Mouse (Mus musculus) ovary, adult 18-20 months (tissue): ENCODE measurements around the gene Clybl.

Experiments
- DNase-seq: peaks from one replicate; pipeline ENCODE4 v3.0.0; 2022; ENCODE audit warnings: low spot score, mixed read lengths

Clybl gene

DNA sequence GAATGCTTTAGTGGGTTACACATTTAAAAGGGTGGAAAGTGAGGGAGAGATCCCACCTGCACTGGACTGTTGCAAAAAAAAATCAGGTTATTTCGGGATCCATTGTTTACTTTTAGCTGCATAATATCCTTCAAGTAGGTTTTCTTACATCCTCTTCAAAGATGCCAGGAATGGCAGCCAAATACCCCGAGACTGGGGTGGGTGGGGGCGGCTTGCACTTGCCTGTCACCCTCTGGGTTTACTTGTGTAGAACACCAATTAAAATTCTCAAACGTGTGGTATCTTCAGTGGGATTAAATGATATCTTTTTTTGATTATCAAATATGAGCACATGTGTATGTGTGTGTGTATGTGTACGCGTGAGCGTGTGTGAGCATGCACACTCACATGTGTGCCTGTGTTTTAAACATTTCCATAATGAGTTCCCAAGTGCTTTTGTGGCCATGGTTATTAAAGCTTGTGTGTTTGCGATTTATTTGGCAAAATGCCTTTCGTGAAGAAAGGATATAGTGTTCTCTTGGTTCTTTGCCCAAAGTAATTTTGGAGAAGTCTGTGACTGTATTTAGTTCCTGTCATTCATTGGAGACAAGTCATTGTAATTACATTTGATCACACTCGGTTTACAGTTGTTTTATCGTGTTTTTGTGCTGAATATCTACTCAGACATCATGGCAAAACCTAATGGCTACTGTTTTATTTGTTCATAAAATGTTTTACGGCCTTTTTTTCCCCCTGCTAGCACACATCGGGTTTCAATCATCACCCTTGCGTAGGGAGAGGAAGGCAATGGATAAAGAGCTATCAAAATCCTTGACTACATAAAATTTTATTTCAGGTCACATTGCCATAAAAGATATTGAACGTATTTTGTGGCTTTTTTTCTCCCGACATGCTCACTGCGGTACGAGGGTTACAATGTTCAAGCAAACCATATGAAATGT lies 65.7 kb downstream of the Clybl start:
- no peak for DNase-seq

DNA sequence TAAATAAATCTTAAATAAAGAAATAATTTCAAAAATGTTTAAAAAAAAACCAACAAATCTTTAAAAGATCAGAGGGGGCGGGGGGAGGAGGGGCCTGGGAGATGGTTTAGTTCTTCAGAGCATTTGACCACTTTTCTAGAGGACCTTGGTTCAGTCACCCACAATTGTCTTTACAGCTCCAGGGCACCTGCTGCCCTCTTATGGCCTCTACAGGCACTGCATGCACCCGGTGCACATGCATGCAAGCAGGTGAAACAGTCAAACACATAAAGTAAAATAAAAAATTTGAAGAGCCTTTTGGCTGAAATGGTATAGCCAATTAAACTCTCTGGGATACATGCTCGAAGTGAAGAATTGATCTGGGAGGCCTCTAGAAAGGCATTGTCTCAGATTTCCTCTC lies 67.6 kb downstream of the Clybl start:
- DNase-seq = no peak

DNA sequence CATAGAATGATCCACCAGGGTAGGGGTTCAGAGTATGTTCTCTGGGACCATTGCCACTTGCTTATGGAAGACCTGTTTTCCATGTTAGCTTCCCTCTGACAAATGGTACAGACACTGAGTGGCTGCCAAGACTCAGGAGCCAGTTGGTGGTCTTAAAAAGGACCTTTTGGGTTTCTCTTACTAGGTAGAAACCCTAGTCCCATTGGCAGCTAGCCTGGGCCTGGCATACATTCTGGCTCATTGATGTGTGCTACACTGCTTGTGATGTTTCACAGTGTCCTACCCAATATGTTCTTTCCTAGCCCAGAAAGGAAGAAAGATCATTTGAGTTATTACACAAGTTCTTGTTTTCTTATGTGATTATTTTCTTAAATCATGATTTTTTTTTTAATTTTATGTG lies 69.8 kb downstream of the Clybl start:
- no peak for DNase-seq

DNA sequence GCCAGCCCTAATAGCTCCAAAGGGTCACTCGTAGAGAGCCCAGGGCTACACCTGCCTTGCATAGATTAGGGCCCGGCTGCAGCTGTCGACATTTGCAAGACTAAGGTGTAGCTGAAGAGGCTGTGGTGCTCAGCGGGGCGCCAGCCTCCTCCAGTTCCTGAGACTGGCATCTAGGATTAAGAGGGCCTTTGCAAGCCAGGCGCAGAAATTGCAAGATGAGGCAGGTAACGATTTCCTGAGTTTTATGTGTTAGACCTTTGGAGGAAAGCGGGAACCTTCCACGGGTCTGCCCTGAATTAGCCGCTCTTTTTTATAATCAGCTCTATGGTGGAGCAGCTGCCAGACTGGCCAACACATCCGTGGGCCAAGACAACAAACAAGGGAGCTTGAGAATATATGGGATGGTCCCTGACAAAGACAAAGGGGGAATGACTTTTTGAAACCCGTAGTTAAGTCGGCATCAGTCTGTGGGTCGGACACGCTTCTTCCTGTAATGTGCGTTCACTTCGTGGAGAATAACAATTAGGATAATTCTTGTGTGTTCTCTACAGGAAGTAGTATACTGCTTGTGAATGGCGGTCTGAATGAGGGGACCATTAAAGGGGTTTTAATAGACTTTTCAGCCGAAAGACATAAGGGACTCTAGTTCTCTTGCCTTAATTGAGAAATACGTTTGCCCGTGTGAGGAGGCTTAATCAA lies 74.2 kb downstream of the Clybl start:
- no peak for DNase-seq

DNA sequence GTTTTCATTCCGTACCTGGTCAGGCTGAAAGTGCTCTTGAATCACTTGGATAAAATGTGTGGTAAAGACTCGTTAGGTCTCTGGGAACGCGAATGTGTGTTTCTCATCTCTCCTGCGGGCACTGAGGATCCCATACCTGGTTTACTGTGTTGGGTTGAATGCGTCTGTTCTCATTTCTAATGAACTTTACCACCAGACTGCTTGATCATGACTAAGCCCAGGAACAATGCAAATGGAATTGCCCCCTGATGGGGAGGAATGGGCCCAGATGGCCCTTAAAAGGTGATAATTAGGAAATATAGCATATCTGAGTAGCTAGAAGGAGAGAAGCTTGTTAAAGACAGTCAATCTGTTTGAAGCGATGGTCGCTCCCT lies 74.7 kb downstream of the Clybl start:
- no peak for DNase-seq

DNA sequence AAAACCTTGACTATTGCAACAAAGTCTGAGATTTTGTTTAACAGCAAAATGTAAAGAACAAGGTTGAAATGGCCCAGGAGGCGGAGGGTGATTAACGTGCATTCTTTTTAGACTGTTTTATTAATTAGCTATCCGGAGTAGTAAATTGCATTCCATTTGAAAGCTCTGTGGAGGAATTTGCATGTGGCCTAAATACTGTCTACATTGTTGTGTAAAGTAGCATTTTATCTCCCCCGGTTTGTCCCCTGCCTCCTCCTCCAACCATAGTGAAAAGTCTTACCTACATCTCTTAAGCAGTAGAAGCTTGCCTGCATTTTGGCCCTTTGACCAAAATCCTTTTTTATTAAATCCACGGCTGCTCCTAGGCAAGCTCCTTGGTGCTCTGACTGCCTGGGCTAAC lies 76.8 kb downstream of the Clybl start:
- no peak for DNase-seq

DNA sequence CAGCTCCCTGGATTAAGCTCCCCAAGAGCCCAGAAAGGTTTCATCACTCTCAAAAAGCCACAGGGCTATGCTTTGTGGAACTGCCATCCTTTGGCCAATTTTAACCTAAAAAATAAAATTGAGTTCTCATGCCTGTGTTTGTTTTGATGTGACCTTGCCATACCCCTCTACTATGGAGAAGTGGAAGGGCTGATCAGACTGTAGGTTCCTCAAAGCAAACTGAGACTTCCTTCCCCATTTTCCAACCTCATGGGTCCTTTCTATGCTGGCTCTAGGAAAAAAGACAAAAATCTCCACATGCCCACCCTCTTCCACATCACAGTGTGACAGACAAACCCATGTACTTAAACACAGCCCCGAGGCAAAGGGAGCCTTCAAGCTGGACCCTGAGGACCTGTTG lies 79.7 kb downstream of the Clybl start:
- no peak for DNase-seq

DNA sequence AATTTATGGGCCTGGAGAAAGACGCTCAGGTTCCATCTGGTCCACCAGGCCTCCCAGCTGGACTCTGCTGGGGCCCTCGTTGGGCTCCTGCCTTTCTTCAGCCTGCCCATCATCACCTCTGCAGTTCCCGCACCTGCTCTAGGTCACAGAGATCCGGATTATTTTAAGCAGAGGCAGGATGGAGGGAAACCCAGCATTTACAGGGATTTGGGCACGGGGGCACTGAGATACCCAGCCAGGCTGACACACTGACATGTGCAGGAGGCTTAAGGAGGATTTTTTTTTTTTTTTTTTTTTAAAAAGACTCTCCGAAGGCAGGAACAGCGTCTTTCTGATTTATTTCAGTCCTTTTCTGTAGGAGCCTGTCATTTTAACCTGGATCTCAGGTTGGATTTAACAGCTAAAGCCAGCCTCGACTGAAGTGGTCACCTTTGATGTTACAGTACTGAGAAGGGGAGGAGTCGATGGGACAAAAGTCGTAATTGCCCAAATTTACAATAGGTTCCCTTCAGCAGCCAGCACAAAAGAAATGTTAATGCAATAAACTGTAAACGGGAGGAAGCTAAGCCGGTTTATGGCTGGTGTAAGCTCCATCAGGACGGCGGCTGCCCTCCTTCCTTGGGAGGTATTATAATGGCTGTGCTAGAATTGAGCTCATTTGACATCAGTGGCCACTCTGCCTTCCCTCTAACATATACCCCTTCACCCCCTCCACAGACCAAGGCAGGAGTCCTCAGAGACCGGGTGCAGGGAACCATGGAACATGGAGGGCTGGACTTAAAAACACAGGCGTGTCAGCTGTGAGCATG lies 81.6 kb downstream of the Clybl start:
- no peak for DNase-seq

DNA sequence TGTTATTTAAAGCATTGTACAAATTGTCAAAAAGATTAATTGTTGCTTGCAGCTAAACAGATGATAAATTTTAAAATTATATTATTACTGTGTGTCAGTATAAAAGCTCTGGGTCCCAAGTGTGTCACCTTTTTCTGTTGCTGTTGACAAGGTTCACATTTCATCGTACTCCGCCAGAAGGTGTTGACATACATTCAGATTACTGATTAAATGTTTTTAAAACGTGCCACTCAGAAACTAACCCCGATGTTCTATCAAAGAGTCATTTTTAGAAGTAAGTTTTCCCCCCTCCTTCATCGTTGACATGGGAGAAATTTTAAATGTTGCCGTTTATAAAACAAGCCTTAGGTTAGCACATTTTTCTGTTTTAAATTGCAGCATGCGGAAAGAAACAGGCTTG lies 83.7 kb downstream of the Clybl start:
- no peak for DNase-seq

DNA sequence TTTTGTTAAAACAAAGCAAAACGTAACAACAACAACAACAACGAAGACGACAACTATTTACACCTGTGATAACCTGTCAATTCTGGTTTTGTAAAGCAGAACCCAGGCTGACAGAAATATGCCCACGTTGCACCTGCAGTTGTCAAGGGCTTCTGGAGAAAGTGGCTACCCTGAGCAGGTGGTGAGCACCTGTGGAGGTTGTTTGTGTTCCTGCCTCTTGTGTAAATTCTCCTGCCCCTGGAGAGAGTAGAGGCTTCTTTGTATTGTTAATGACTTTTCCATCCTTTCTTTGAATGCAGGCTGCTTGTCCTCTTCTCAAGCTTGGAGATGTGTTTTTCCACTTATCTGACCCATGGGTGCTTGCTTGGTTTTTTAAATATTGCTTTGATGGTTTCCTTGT lies 86.1 kb downstream of the Clybl start:
- DNase-seq = no peak

DNA sequence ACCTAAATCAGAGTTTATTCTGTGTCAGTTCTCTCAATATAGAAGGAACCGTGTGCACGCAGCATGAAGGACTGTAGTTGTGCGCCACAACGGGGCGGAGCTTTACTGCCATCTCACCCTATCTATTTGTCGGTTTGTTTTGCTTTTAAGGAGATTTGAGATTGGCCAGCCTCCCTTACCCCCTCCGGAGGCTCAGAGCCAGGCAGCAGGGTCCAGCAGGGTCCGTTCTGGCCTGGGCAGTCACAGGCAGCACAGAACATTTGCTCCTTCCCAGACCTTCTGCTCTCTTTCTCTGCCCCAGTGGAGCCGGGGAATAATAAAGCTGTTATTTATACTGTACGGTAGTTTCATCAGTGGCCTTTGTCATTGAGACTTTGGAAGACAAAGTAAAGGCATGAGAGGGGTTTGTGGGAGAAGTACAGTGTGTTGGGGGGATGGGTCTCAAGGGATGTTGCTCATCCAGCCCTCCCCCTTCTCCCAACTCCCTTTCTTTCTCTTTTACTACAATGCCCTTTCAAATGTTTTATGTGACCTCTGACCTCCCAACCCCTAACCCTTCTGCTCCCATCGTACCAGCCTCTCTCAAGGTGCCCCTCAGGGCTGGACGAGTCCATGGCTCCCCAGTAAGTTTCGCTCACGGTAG lies 89.7 kb downstream of the Clybl start:
- no peak for DNase-seq

DNA sequence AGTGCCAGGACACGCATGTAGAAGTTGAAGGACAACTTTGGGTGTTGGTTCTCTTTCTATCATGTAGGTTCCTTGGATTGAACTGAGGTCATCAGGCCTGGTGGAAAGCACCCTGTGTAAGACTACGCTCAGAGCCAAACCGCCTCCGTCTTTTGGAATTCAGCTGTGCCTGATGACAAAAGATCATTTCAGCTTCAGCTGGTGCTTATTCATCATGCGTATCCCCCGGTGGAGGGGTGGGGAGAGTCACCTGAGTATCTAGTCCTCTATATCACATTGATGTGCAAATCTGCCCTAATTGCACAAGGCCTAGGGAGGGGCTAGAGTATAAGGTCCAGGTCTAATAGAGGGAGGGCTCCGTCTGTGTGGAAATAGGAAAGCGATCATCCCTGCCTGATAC lies 95.6 kb downstream of the Clybl start:
- no peak for DNase-seq

DNA sequence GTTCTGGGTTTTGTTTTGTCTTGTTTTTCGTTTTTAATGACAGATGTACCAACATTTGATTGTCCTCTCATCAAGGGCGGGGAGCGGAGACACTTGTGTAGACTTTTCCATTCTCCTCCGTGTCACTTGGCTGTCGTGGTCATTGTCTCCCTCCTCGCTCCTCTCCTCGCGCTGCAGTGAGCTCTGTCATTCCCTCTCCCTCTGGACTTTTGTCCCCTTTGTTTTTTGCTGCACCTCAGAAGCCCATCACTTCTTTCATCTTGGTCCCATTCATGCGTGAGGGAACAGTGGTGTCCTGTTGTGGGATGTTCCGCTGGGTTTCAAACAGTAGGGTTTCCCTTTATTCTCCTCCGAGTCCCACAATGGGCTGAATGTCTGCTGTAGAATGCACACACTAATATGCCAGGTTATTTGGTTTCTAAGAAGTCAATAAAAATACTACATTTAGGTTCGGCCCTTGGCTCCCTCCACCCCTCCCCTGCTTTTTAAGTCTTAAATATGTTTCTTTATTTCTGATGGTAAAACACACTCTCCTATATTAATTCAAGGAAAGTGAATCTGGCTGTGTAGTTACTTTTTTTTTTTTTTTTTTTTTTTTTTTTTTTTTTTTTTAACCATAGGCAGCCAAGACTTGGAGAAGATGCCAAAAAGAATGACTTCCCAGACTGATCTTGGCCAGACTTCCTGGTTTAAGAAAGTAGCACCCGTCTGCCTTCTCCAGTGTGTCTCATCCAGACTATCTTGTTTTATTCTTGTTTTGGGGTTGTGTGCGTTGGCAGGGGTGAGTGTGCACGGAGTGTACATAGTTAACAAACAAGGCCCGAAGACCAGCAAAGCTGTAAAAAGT lies 98.2 kb downstream of the Clybl start:
- no peak for DNase-seq

DNA sequence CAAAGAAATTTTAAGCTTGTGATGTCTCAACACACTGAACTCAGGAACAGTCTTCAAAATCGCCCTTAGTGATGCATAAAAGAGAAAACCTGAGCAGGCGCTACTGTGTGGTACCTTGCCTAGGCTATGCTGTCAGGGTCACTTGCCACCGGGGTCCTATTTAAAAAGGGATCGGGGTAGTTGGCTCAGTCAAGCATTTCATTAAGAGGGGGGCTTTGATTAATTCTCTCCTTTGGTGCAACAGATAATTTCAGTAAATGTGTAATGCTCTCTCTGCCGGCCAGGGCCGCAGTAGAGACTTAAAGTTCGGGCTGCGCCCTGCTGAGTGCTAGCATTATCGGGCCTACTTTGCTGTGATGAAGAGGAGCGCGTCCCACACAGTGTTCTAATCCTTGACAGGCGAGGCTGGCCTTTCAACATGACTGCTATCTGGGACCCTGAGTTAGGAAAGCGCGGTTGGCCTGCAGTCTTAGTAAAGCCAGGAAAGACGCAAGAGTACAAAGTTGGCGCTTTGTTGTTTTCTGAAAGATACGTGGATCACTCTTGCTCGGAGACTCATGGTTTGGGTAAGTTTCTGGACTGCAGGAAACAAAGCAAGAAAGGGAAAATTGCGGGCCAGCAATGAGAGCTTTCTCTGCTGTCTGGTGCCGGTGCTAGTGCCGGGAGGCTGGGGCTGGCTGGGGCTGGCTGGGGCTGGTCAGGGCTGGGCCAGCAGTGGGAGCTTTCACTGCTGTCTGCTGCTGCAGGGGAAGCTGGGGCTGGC lies 99.0 kb downstream of the Clybl start:
- no peak for DNase-seq

DNA sequence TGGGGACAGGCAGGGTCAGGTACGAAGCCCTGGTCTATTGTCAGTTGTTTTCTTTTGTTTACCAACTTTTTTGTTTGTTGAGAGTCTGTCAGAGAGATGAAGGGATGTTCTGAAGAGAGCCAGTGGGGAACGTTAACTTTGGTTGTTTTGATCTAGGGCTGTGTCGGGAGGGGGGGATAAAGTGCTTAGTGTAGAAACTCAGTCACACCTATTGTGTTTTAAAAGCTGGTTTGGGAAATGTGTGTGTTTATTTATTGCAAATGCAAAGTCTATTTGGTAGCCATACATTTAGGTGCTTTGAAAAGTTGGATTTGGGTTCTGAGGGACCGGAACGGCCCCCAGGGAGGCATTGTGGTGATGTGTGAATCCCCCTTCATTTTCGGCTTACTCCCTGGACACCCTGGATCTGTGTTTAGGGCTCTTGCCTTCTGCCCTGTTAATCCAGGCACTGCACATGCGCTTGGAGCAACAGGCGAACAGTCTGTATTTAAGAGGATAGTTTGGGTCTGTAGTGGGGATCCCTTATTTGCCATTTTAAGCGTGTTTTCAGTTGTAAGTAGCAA lies 99.6 kb downstream of the Clybl start:
- no peak for DNase-seq

DNA sequence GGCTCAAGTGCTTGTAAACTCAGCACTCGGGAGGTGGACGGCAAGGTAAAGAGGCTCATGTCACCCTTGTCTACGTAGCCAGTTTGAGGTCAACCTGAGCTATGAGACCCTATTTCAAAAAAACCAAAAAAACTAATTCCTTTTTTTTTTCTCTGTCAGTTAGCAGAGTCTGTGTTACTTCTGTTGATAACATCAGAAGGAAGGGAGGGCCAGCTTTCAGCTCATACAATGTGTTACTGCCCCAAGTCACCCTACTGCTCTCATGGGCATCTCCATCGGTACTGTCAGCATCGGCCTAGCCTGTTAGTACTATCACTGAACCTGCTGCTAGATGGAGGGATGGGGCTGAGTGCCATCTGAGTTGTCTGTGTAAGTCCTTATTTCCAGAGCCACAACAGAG lies 102.5 kb downstream of the Clybl start:
- no peak for DNase-seq

DNA sequence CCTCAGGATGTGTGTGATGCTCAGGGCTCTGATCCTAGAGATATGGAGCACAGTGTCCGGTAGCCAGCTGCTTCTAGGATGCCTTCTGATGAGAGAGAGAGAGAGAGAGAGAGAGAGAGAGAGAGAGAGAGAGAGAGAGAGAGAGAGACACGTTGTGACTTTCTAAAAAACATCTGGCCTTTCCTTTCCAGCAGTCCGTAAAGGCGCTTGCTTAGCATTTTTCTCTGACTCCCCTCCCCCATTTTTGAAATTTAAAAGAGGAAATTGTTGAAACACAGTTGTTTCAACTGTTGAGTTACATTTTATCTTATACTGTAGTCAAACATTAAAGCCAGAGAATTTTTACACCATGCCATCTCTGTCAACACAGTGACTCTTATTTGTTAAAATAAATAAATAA lies 114.9 kb downstream of the Clybl start:
- no peak for DNase-seq

DNA sequence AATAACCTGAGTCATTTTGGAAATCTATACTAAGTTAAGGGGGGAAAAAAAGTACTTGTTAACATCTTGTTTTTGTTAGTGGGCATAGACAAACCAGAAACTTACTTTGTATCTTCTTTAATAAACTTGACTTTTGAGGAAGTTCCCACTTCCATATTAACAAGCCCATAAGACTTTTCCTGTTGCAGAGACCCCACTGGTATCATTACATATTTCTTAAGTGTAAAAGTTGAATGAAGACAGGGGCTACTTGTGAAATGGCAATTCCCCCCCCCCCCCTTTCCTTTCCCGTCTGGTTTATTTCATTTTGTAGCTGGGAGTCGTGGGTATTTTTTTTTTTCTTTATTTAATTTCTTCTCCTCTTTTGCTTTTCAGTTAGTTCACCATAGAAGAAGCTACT lies 115.4 kb downstream of the Clybl start:
- DNase-seq = no peak

DNA sequence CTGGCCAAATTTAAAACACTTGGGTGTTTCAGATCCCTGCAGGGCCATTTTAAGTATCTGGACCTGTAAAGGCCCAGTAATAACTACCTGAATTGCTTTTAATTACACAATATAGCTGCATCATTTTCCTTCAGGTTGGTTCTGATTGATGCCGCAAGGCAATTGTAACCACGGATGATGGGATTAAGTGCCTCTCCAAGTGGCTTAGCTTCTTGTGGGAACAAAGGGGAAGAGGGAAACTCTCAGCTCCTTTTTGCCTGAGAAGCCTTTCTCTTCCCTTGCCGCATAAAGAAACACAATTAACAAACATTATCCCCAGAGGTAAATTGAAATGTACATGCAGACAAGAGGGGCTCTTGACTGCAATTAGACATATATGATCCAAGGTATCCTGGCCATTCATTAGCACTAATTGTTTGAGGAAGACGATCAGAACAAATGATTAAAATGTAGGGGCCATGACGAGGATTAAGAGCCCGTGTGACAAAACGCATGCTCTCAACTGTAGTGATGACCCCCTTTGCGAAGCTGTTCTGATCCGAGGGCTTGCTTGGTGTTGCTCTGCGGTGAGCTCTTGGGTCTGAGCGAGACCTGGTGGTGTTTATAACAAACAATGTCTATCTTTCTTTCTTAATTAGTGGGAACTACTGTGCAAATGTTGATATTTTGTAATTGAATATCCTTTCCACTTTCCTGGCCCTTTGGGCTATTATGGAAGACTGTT lies 116.0 kb downstream of the Clybl start:
- DNase-seq = no peak

DNA sequence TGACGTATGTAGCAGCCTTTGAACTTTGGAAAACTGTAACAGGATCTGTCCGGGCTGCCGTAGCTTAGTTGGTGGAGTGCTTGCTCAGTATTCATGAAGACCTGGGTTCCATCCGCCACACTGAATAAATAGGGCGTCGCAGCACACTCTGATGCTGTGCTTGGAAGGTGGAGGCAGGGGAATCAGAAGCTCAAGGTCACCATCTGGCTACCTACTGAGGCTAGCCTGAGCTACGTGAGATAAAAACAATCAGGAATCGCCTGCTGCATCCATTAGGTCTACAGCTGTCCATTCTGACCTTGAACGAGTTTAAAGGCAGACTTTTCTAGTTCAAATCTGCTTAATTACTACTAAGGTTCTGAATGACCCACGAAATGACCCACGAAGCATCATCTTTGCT lies 118.8 kb downstream of the Clybl start:
- no peak for DNase-seq
